Mouse (Mus musculus) urinary bladder, adult 2 months (tissue): ENCODE data around the gene Slirp. TPM values are rescaled to one million over a fixed set of nuclear protein-coding genes. Genes with fewer than 3 reads are reported as not detected.
A peak's percentile ranks its signal among the peaks of the same experiment; 100 is the strongest.

ENCODE experiments used
- DNase-seq: peaks from one replicate; pipeline ENCODE4 v3.0.0; 2022; ENCODE audit warnings: low spot score
- polyA plus RNA-seq: library from polyadenylated mRNA; depleted of rRNA; stranded (reverse); fragments of >200 nt; gene quantifications from 2 replicates; pipeline ENCODE4 v1.2.3, GENCODE M21; 2012; rRNA removed

Slirp gene
- 64.4 and 92.3 TPM in 2 replicates for polyA plus RNA-seq

DNA sequence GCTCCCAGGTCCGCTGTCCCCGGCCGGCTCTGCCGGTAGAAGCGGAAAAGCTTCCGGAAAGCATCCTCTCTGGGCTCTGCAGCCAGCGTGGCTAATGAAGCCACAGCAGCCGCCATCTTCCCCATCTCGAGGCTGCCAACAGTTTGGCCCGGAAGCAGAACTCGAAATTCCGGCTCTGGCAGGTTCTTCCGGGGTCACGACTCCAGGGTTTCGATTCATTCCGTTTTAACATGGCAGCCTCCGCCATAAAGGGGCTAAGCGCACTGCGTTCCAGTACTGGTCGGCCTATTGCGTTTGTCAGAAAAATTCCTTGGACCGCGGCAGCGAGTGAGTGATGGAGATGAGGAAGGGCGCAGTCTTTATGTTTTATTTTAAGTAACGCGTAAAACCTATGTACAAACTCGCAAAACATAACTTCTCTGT, at the start of gene Slirp, which contains the start of gene Alkbh1:
Gene Slirp, plus strand, starts transcription at position 197 of the 423 bp plus-strand sequence.
Gene Alkbh1, minus strand, starts transcription at position 318 of the 423 bp plus-strand sequence.
- DNase-seq, result peak; percentile 74

DNA sequence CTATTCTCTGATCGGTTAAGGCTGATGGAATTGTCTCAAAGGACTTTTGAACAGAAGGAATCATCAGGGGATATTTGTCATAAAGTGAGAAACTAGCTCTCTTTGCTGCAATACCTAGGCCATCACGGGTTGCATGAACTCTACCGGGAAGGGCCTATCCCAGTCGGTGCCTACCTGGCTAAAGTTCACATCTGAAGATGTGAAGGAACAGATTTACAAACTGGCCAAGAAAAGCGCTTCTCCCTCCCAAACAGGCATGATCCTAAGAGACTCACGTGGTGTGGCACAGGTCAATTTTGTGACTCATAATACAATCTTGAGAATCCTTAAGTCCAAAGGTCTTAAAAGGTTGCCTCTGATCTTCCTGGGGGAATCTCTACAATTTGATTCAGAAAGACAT, 49.4 kb upstream of the Slirp start:
- no peak for DNase-seq

DNA sequence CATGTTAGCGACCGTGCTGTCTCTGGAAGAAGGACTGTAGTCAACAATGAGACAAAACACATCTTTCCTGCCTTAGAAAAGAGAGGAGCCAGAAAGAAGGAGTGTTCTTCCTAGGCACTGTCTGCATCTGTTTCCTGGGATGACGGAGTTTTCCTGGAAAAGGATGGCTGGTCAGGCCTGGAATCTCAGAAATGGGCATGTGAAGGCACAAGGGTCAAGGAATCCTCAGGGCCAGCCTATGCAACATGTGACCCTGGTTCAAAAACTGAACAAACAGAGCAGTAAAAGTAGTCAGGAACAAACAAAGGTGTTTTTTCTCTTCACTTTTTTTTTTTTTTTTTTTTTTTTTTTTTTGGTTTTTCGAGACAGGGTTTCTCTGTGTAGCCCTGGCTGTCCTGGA, 46.6 kb upstream of the Slirp start:
- no peak for DNase-seq

DNA sequence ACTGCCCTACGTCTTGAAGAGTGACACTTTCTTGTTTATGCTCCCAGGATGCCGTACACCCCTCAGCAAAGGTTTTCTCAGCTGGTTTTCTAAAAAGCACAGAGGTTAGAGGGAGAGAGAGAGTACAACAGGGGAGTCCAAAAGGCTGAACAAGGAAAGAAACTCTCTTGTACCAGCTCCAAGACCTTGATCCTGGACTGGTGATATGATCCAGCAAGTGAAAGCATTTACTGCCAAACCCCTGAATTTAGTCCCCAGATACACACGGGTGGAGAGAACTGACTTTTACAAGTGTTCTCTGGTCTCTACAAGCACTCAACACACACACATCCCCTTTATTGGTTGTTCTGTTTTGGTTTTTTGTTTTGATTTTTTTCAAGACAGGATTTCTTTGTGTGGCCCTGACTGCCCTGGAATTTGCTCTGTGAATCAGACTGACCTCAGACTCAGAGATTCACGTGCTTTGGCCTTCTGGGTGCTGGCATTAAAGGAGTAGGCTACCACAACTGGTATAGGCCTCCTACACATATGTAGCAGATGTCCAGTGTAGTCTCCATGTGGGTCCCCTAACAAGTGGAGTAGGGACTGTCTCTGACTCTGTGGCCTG, 45.8 kb upstream of the Slirp start:
- no peak for DNase-seq

DNA sequence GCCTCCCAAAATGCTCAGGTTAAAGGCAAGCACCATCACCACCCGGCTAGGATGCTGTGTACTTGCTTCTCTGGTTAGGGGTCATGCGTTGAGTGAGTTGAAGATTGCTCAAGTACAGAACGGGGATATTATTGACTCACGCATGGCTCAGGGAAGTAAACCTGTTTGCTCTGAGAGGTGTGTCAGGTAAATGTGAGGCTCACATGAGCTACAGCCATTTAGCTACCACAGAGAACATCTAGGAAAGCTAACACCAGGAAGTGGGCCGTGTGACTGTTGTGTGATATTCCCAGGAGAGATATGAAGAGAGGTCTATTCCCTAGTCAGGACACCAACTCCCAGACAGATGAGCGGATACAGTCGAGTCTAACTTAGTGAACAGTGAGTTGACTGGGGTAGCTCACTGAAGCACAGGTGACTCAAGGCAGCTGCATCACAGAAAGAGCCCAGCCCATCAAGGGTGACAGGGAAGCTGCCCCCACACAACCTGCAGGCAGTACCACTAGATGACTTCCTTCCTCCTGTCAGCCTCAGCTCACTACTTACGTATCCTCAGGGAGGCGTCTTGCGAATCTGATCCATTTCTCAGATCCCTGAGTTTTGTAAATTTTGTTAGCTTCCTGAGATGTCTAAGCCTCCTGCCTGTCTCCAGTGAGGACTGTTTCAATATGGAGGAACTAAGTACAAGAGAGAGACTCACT, 44.4 kb upstream of the Slirp start:
- DNase-seq, result peak; percentile 25

DNA sequence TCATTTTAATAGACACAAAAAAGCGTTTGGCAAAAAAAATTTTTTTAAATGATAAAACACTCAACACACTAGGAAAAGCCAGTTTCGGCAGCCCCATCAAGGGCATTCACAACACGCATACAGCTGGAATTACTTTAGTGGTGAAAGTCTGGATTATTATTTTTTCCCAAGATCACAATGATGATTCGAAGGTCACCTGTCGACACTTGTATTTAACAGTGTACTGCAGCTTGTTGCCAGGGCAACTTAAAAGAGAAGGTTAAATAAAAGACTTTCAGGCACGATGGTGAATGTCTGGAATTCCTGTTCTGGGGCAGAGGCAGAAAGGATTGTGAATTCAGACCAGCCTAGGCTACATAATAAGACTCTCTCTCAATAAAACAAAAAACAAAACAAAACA, 41.8 kb upstream of the Slirp start:
- no peak for DNase-seq

DNA sequence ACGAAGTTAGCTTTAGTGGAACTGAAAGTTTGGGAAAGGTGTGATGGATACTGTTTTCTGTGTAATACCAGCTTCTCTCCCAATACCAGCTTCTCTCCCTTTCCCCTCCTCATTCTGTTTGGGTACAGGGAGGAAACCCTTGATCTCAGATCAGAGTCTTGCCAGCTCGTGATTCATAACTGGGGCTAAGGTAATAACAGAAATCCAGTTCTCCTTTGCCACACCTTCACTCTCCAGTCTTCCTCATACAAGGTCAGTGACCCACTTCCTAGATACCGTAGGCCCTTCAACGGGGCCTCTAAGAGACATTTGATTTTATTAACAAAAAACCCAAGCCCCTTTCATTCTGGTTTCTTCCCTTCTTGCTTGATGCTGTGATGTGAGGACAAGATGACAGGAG, 38.5 kb upstream of the Slirp start:
- DNase-seq, result no peak

DNA sequence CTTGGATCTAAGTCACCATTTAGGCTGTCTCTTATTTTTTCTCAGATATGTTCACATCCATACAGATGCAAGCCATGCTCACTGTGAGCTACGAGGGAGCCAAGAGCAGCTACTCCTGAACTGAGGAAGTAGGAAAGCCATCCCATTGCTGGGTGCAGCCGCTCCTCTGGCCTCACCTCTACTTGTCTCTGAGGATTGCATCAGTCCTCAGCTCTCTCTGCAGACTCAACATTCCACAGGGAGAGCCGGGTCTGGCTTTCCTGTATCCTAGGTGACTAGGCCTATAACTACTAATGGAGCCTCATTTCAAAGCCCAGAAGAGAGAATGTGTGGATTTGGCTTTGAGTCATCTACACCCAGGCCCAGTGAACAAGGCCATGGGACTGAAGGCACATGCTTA, 38.0 kb upstream of the Slirp start:
- DNase-seq, result no peak

DNA sequence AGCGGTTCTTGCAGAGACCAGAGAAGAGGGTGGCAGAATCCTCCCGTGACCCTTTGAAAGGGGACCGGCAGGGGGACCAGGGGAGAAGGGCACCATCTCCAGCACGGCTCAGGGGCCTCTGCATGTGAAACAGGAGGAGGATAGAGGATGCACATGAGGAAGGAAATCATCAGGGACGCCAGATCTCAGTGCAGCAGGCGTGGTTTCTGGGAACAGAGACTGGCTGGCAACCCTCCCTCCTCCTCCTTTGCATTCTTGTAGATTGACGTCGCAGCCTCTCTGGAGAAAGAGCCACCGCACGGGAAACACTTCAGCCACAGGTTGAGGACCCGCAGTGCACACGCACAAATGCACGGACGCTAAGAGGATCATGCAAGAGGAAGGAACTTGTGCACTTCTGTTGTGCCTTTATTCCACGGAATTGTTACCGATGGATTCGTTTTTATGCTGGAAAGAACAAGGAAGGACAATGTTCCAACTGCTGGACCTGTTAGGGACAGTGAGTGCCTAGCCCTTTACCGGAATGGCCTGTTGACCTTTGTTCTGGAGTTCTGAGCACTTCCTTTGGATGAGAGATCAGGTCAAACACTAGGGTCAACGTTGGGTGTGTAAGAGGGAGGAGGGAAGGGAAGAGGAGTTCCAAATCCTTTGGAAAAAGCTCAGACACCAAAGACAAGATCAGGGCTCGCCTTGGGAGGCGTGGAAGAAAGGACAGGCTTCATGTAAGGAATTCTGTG, 35.7 kb upstream of the Slirp start:
- DNase-seq, result no peak

DNA sequence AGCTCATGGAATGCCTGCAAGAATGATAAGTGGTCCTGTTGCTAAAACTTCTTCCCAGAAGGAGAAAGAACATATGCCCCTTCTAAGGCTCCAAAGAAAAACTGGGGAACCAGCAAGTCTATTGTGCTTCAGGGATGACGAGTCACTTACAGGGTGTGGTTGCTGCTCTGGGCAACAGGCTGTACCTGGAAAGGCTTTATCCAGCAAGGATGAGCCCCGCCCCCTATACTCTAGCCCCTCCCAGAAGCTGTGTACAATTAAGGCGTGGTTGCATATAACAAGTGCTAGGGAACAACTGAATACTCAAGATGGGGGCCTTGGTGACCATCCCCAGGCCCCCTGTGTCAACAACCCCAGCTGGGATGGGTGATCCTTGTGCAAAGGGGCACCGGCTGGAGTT, 34.6 kb upstream of the Slirp start:
- no peak for DNase-seq

DNA sequence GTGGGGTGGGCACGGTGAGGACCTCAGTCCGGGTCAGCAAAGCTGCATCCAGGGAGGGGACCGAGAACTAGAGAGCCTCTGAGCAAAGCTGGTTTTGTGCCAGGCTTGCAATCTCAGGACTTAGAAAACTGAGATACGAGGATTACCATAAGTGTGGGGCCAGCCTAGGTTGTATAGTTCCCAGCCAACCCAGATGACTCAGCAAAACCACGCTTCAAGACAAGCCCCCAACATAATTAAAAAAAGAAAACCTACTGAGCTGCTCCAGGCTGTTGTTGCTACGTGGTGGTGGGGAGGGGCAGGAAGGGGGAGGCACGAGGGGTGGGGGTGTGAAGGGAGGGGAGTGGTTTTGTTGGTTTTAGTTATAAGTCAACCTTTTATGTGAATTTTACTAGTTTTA, 32.7 kb upstream of the Slirp start:
- DNase-seq, result no peak

DNA sequence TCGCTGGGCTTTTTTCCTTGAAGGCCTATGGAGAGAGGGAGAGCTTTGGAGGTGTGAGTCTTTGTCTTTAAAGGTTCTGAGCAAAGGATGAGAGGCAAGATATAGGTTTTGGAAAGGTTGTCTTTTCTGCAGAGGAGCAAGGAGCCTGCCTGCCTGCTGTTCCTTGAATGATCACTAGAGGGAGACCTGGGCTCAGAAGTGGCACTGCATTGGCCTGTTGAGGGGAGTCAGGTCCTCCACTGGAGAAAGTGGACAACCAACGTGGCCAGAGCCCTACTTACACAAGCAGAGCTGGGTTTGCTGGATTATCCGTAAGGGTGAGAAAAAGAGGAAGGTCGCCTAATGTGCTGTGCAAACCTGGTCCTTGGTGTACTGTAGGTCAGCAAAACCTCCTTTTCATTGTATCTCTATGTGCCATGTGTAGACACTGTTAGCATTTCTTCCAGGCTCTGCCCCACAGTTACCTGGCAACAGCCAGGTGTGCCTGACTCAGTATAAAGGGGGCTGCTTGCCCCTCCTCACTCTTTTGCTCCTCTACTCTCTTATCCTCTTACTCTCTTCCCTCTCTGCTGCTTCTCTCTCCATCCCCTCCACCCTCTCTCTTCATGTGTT, 30.4 kb upstream of the Slirp start:
- peak; percentile 38 for DNase-seq

DNA sequence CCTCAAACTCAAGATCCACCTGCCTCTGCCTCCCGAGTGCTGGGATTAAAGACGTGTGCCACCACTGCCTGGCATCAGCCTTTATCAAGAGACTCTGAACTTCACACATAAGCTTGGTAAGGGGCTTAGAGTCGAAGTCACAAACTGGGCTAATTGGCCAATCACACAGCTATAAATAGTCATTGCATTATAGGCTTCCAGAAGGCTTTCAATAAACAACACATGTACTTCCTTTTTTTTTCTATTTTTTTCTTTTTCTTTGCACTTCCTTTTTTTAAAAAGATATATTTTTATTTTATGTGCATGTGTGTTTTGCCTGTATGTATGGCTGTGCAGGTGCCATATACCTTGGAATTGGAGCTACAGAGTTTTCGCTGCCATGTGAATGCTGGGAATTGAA, 28.3 kb upstream of the Slirp start:
- no peak for DNase-seq

DNA sequence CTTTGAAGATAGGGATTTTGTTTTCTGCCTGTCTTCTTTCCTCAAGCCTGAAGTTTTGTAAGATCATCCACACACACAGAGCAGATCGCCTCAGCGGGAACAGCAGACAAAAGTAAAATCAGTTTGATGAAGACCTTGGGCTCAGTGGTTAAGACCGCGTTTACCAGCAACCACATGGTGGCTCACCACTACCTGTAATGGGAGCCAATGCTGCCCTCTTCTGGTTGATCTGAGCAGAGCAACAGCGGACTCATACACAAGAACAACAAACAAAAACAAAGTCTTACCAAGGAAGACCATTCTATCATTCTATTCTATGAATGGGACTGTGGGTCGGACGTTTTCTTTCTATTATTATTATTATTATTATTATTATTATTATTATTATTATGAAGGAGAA, 27.0 kb upstream of the Slirp start:
- no peak for DNase-seq

DNA sequence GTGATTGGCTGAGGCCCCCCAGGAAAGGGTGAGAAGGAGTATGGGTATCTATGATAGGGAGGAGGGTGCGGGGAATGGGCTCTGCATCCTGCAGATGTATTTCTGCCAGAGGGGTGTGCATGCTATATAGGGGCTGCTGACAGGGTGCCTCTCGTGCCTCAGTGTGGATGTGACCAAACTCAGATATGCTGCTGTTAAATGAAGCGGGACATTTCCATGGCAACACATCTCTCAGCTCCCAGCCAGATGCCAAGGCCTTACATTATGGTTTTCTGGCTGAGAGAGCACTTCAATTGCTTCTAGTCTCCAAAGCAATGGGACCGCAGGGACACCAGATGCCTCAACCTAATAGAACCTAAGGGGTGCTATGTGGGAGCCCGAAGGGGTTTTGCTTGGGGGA, 24.8 kb upstream of the Slirp start:
- no peak for DNase-seq

DNA sequence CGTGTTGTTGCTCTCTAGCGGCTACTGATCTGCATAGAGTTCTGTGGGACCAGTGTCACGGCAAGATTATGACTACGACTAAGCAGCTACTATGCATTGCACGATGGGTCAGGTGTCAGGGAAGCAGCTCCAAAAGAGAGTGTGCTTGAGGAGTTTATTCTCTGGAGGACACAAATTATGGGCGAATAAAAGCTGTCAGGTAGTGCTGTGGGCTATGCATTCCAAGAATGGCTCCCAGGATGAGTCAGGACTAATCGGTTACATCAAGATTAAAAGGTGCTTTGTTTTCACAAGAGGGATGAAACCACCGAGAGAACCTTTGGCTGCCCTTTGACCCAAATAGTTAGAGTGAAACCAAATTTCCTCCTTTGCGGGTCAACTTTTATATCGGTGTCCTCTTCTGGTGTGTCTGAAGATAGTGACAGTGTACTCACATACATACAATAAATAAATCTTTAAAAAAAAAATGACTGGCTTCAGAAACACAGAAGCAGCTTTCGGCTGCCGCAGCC, 23.7 kb upstream of the Slirp start:
- DNase-seq, result no peak

DNA sequence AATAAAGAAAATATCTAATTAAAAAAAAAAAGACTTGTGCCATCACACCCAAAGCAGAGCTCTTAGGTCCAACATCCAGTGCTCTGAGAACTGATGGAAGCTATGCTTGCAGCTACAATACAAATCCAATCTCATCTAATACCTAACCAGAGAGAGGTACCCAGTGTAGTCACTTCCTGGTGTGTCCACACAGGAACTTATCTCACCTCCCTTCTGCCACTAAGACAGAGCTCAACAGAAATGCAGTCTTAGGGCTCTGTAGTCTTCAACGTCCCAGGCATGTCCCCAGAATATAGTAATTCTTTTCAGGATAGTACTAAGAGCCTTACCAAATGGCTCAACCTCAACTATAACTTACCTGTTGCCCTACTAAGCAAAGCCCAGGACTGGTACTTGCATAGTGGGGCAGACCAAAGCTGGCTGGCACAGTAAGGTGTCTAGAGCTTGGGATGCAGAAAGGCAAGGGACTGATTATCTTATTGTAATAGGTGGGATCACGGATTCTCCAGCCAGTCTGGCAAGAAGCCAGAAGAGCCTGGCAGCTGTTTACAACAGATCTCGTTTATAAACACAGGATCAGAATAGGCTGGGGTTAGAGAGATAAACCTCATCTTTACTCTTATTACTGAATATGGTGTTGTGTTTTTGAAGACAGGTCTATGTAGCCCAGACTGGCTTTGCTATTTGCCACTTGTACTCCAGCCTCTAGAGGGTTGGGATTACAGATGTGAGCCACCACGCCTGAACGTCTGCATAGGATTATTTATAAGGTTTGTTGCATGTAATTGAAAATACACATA, 21.8 kb upstream of the Slirp start:
- DNase-seq, result no peak

DNA sequence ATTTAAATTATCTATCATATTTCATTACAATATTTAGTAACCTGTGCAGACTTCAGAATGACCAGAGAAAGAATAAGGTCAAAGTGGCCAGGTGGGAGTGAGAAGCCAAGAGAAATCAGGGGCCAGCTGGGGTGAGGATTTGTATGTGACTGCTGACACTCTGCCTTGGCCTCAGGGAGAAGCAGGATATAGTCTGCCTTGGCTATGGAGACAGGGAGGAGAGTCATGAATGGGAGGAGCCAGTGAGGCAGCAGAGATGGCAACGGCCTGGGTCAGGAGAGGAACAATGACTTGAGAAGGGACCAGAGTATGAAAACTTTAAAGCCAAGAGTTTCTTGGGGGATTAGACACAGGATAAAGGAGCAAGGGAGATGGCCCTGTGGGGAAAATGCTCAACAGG, 20.0 kb upstream of the Slirp start:
- DNase-seq, result no peak

DNA sequence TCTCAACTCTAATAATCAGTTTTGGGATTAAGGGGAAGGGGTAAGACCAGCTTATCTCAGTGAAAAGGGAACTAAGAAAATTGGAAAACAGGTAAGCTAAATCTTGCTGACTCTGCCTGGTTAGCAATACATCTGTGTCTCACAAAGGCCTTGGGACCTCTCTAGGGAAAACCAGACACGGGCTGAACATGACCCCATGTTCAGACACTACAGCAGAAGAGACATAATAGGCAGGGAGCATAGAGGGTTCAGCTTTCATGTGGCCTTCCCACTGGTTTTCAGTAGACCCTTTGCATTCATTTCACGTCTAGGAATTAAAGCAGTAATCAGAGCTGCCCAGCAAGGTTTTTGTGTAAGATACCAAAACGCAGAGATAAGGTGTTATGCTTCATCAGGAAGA, 19.2 kb upstream of the Slirp start:
- no peak for DNase-seq

DNA sequence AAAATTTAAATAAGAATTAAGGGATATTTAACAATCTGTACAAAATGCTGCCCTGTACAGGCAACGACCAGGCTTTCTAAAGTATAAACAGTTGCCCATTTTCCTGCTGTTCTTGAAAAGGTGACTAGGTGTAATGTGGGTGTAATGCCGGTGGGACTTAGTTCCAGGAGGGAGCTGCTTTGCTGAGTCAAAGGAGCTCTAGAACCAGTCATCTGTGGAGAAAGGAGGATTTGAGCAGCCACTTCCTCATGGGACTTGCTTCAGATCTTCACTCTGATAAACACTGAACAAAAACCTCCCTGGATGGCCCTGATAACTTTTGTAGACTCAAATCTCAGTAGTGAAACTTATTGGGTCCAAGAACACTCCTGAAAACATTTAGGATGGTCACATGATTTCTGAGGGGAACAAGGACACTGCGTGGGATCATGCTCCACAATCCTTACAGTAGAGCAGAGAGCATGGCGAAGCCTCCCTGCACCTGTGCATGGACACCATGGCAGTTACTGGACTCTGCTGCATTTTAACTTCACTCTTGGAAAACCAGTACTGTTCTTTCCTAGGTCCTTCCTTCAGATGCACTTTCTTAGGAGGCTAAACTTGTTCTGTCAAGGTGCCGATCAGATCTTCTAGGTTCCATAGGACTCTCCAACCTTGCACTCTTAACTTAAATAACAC, 17.2 kb upstream of the Slirp start:
- no peak for DNase-seq

DNA sequence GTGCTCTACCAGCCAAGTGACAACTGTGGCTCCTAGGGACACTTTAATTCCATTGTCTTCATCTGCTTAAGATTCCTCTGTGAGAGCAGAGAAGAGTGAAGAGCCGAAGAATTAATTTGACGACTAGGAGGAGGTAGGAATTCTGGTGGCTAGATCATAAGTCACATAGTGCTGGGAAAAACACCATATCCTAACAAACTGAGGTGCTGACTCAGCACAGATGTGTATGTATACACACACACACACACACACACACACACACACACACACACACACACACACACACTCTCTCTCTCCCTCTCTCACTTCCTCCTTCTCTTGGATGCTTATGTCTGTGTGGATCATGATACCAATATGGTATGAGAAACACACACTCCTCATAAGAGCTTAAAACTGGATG, 15.4 kb upstream of the Slirp start:
- no peak for DNase-seq
